Mouse (Mus musculus): ENCODE measurements around the gene Pou2f2. TPM values are rescaled to one million over a fixed set of nuclear protein-coding genes. Genes with fewer than 3 reads are reported as not detected.
A peak's percentile ranks its signal among the peaks of the same experiment; 100 is the strongest.

Pou2f2 gene
- total and polyA plus RNA-seq, 3 experiments: 8.9 to 102 (median 46.1) TPM

- TF ChIP-seq MYC (IDR thresholded peaks at IDR 0.05; ENCODE audit: low read depth, low read length) (peak; percentile 84), TCF12 (IDR thresholded peaks at IDR 0.05; ENCODE audit: low read depth, low read length) (peak; percentile 84), CTCF (conservative IDR thresholded peaks at IDR 0.05 in 1 of 2, IDR thresholded peaks at IDR 0.05 in 1 of 2; ENCODE audit: low read depth in 2 of 2, low read length in 2 of 2) (no peak), NRF1 (IDR thresholded peaks at IDR 0.05; ENCODE audit: low read depth, low read length) (peak; percentile 71), PAX5 (IDR thresholded peaks at IDR 0.05; ENCODE audit: low read length) (no peak), SIN3A (IDR thresholded peaks at IDR 0.05; ENCODE audit: low read length) (peak; percentile 59; the same call in 1 of the 2 replicates), POLR2A (IDR thresholded peaks at IDR 0.05; ENCODE audit: low read depth, low read length) (peak; percentile 81), USF2 (conservative IDR thresholded peaks at IDR 0.05; ENCODE audit: low read depth, low read length) (no peak), JUN (IDR thresholded peaks at IDR 0.05; ENCODE audit: insufficient read depth, low read depth, low read length) (peak; percentile 85), MEF2A (IDR thresholded peaks at IDR 0.05; ENCODE audit: borderline replicate concordance, low read depth, low read length) (peak; percentile 84), ETS1 (conservative IDR thresholded peaks at IDR 0.05; ENCODE audit: low read depth, low read length) (peak; percentile 89)
Measured at GRCm38 (mm10) chr7:25130565-25130964, 49.0 kb downstream of the Pou2f2 start (continued).

GRCm38 (mm10) chr7:25129390-25129979 lies 50.0 kb downstream of the Pou2f2 start:
- H3K36me3 ChIP-seq (replicated peaks in 1 of 2; ENCODE audit: control insufficient read depth in 1 of 2, insufficient read depth in 1 of 2, low read length in 1 of 2): peaks cover 6 to 40% of the 10 kb centered on the region in 2 experiments
- H3K4me2 ChIP-seq (ENCODE audit: insufficient read depth, low read depth, poor library complexity, severe bottlenecking): peak overlapping the region; percentile 90
- peaks cover 30 to 53% of the 10 kb centered on the region in 2 experiments for H3K4me1 ChIP-seq (ENCODE audit: control insufficient read depth in 1 of 2, insufficient read depth in 2 of 2)
- peak overlapping the region; percentile 97 for H3K27ac ChIP-seq (ENCODE audit: insufficient read depth, low read depth)
- H3K27me3 ChIP-seq (replicated peaks): no peaks in the 10 kb centered on the region
- H3K9me3 ChIP-seq (replicated peaks; ENCODE audit: low read length): no peaks in the 10 kb centered on the region
- H3K79me2 ChIP-seq (replicated peaks; ENCODE audit: control insufficient read depth, extremely low read depth, insufficient read depth, poor library complexity, severe bottlenecking): peaks cover 70% of the 10 kb centered on the region
- in situ Hi-C loops (cut with MboI; ENCODE audit: low pct_ligation_motif_present, low pct_unique_long_range_greater_than_20kb, low sequenced_read_pairs) (no loop called here), dilution Hi-C loops (cut with MboI; ENCODE audit: extremely low pct_ligation_motif_present, extremely low pct_unique_long_range_greater_than_20kb, low sequenced_read_pairs) (no loop called here)
- peak; percentile 94 for DNase-seq (ENCODE audit: extremely low read depth)
- H3K4me3 ChIP-seq (replicated peaks in 1 of 3; ENCODE audit: low read depth in 2 of 3, low read length in 2 of 3, poor library complexity in 1 of 3): peak overlapping the region; percentile 73 to 96 (median 92)
- H3K9ac ChIP-seq (ENCODE audit: insufficient read depth, low read depth): peak overlapping the region; percentile 93
- TF ChIP-seq EP300 (IDR thresholded peaks at IDR 0.05; ENCODE audit: low read length) (peak; percentile 97), USF1 (IDR thresholded peaks at IDR 0.05; ENCODE audit: low read depth, low read length) (no peak), SMC3 (IDR thresholded peaks at IDR 0.05; ENCODE audit: low read depth, low read length) (peak; percentile 8), GABPA (IDR thresholded peaks at IDR 0.05; ENCODE audit: insufficient replicate concordance, low read depth, low read length) (no peak), NELFE (IDR thresholded peaks at IDR 0.05; ENCODE audit: low read depth, low read length) (no peak; the same call in 1 of the 2 replicates), MYC (IDR thresholded peaks at IDR 0.05; ENCODE audit: low read depth, low read length) (no peak), ELF1 (IDR thresholded peaks at IDR 0.05; ENCODE audit: low read depth, low read length) (peak; percentile 74), JUN (IDR thresholded peaks at IDR 0.05; ENCODE audit: insufficient read depth, low read depth, low read length) (peak; percentile 53; the same call in 1 of the 2 replicates), KAT2A (IDR thresholded peaks at IDR 0.05; ENCODE audit: insufficient replicate concordance, low read length) (peak; percentile 80; the same call in 1 of the 2 replicates), POLR2AphosphoS2 (IDR thresholded peaks at IDR 0.05; ENCODE audit: low read depth, low read length) (peak; percentile 49; the same call in 1 of the 2 replicates), TCF12 (IDR thresholded peaks at IDR 0.05; ENCODE audit: low read depth, low read length) (peak; percentile 98), MAZ (IDR thresholded peaks at IDR 0.05; ENCODE audit: low read depth, low read length) (peak; percentile 100), UBTF (IDR thresholded peaks at IDR 0.05; ENCODE audit: low read depth, low read length) (peak; percentile 81), RCOR1 (conservative IDR thresholded peaks at IDR 0.05; ENCODE audit: low read depth, low read length) (peak; percentile 97), CTCF (conservative IDR thresholded peaks at IDR 0.05 in 1 of 2, IDR thresholded peaks at IDR 0.05 in 1 of 2; ENCODE audit: low read depth in 2 of 2, low read length in 2 of 2) (0 out of 4 replicates have a peak, but pooled peaks of 1 of the 2 experiments have one; percentile 16), SIN3A (IDR thresholded peaks at IDR 0.05; ENCODE audit: low read length) (peak; percentile 96), TBP (conservative IDR thresholded peaks at IDR 0.05; ENCODE audit: low read depth, low read length) (peak; percentile 56; the same call in 1 of the 2 replicates), POLR2A (IDR thresholded peaks at IDR 0.05; ENCODE audit: low read depth, low read length) (peak; percentile 52; the same call in 1 of the 2 replicates), RAD21 (IDR thresholded peaks at IDR 0.05; ENCODE audit: low read depth, low read length) (no peak; the same call in none of the 2 replicates), E2F4 (IDR thresholded peaks at IDR 0.05; ENCODE audit: insufficient replicate concordance, low read depth, low read length) (no peak), ZMIZ1 (IDR thresholded peaks at IDR 0.05; ENCODE audit: low read depth, low read length) (peak; percentile 70; the same call in 1 of the 2 replicates), MAX (IDR thresholded peaks at IDR 0.05; ENCODE audit: low read length) (no peak; the same call in 1 of the 2 replicates), IRF4 (IDR thresholded peaks at IDR 0.05; ENCODE audit: low read depth, low read length) (peak; percentile 100), ZNF384 (IDR thresholded peaks at IDR 0.05; ENCODE audit: low read depth, low read length) (peak; percentile 69), MXI1 (IDR thresholded peaks at IDR 0.05; ENCODE audit: low read depth, low read length) (peak; percentile 47; the same call in 1 of the 2 replicates), BHLHE40 (IDR thresholded peaks at IDR 0.05; ENCODE audit: low read depth, low read length) (peak; percentile 88), MAFK (IDR thresholded peaks at IDR 0.05; ENCODE audit: insufficient replicate concordance, low read length) (peak; percentile 76), HCFC1 (IDR thresholded peaks at IDR 0.05; ENCODE audit: low read depth, low read length) (peak; percentile 57), CHD1 (IDR thresholded peaks at IDR 0.05; ENCODE audit: low read depth, low read length) (peak; percentile 27), ETS1 (conservative IDR thresholded peaks at IDR 0.05; ENCODE audit: low read depth, low read length) (peak; percentile 95), MEF2A (IDR thresholded peaks at IDR 0.05; ENCODE audit: borderline replicate concordance, low read depth, low read length) (peak; percentile 100)
